Mouse (Mus musculus): ENCODE data around the gene Gm44511. TPM values are rescaled to one million over a fixed set of nuclear protein-coding genes. Genes with fewer than 3 reads are reported as not detected.

Gene Gm44511
- total RNA-seq, 1 experiment, result not detected

DNA sequence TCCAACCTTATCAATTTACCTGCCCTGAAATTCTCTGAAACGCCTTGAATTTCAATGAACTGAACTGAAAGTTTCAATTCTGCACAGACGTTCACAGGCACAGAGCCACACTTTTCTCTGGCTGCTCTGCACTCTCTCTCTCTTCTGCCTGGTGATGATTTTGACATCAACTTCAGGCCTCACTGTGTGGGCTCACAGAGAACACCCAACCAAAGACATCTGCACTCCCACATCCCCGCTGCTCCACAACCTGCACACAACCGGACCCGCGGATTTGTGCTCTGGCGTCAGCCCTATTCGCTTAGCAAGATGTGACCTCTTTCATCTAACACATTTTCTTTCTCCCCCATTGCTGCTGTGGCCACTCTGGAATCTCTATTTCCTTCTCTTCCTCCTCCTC, 18.0 kb upstream of the Gm44511 start:
- TF ChIP-seq ZC3H11A (IDR thresholded peaks at IDR 0.05; ENCODE audit: borderline replicate concordance, low read depth, low read length), result no peak
- TF ChIP-seq MAFK (IDR thresholded peaks at IDR 0.05; ENCODE audit: insufficient read depth, low read depth, low read length), result no peak
- TF ChIP-seq CHD2 (IDR thresholded peaks at IDR 0.05; ENCODE audit: low read depth, low read length), result no peak
- TF ChIP-seq HCFC1 (IDR thresholded peaks at IDR 0.05; ENCODE audit: borderline replicate concordance, insufficient read depth, low read length), result no peak
- no peak for TF ChIP-seq ZNF384 (IDR thresholded peaks at IDR 0.05; ENCODE audit: low read depth, low read length)
- Histone ChIP-seq H3K36me3 (ENCODE audit: control insufficient read depth, insufficient read depth, low read length, poor library complexity, severe bottlenecking) (no peaks in the 10 kb centered on the region), H3K9ac (ENCODE audit: insufficient read depth, low read depth, low read length, poor library complexity, severe bottlenecking) (peak overlapping the region; percentile 34; the same call in 1 of the 2 replicates), H3K4me3 (ENCODE audit: insufficient read depth in 1 of 2, low read depth in 1 of 2, low read length in 2 of 2, poor library complexity in 1 of 2, severe bottlenecking in 1 of 2) (peak overlapping the region in 1 of 2 experiments; percentile 72; a peak in 1 of 4 replicates), H3K4me1 (ENCODE audit: control insufficient read depth in 2 of 2, insufficient read depth in 2 of 2, low read length in 2 of 2, poor library complexity in 1 of 2) (peaks cover 0 to 5% of the 10 kb centered on the region in 2 experiments; a peak in 2 of 4 replicates), H3K9me3 (ENCODE audit: control insufficient read depth, insufficient read depth, low read depth, low read length) (no peaks in the 10 kb centered on the region), H3K27ac (ENCODE audit: insufficient read depth, low read depth, low read length, poor library complexity, severe bottlenecking) (no peak overlapping the region; the same call in 1 of the 2 replicates)
- DNase-seq (ENCODE audit: low read depth, low spot score), result no peak
- in situ Hi-C loops (cut with MboI; ENCODE audit: low sequenced_read_pairs in 2 of 2, unreplicated experiment in 2 of 2), result no loop called here

DNA sequence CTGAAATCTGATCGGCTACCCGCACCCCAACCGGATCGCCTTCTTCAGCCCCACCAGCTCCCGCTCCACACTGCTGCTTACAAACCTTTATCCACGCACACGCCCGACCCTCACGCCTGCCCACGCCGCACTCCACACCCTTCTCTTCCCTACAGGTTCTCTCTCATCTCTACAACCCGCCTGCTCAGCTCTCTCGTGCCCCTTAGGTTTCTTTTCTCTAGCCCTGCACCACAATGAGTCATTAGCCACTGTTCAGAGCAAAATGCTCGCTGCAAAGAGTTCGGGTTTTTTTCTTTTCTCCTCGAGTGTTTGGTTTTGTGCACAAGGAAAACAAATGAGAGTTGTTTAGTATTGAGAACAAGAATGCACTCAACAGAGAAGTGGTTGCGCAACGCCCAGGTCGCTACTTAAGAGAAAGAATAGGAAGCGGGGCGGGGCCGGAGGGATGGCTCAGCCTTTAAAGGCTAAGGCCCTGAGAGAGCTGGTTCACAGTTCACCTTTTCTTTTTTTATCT, 17.4 kb upstream of the Gm44511 start:
- H3K4me1 ChIP-seq (ENCODE audit: control insufficient read depth in 2 of 2, insufficient read depth in 2 of 2, low read length in 2 of 2, poor library complexity in 1 of 2), result peaks cover 0 to 5% of the 10 kb centered on the region in 2 experiments; a peak in 2 of 4 replicates
- DNase-seq (ENCODE audit: low read depth, low spot score), result peak; percentile 81
- no peaks in the 10 kb centered on the region for H3K9me3 ChIP-seq (ENCODE audit: control insufficient read depth, insufficient read depth, low read depth, low read length)
- in situ Hi-C loops (cut with MboI; ENCODE audit: low sequenced_read_pairs in 2 of 2, unreplicated experiment in 2 of 2), result no loop called here
- H3K36me3 ChIP-seq (ENCODE audit: control insufficient read depth, insufficient read depth, low read length, poor library complexity, severe bottlenecking), result no peaks in the 10 kb centered on the region
- TF ChIP-seq HCFC1 (IDR thresholded peaks at IDR 0.05; ENCODE audit: borderline replicate concordance, insufficient read depth, low read length) (0 out of 2 replicates have a peak, but pooled peaks have one; percentile 5), MAFK (IDR thresholded peaks at IDR 0.05; ENCODE audit: insufficient read depth, low read depth, low read length) (no peak), ZNF384 (IDR thresholded peaks at IDR 0.05; ENCODE audit: low read depth, low read length) (no peak), ZC3H11A (IDR thresholded peaks at IDR 0.05; ENCODE audit: borderline replicate concordance, low read depth, low read length) (no peak)
- peak overlapping the region; percentile 42 for H3K9ac ChIP-seq (ENCODE audit: insufficient read depth, low read depth, low read length, poor library complexity, severe bottlenecking)
- H3K27ac ChIP-seq (ENCODE audit: insufficient read depth, low read depth, low read length, poor library complexity, severe bottlenecking), result peak overlapping the region; percentile 35; the same call in 1 of the 2 replicates
- H3K4me3 ChIP-seq (ENCODE audit: insufficient read depth in 1 of 2, low read depth in 1 of 2, low read length in 2 of 2, poor library complexity in 1 of 2, severe bottlenecking in 1 of 2), result peak overlapping the region; percentile 56 to 72

DNA sequence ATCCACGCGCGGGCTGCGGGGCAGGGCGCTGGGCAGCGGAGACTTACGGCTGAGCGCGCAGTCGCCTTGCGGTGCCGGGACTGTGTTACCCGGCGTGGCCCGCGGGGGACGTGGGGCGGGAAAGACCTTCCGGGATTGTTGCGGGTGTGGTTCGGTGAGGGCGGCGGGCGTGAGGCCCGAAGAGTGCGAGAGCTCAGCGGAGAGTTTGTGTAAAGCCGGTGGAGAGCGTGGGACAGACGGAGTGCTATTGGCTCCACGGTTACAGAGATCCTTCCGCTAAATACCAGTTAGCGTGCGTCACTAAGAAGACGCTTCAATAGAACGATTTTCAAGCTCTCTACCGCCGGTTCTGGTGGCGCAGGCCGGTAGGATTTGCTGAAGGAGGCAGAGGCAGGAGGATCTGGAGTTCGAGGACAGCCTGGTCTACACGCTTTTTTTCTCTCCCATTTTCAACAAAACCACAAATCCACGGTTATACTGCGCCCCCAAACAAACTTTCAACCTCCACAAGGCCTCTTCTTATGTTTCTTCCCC, 16.9 kb upstream of the Gm44511 start:
- Histone ChIP-seq H3K9me3 (ENCODE audit: control insufficient read depth, insufficient read depth, low read depth, low read length) (no peaks in the 10 kb centered on the region), H3K36me3 (ENCODE audit: control insufficient read depth, insufficient read depth, low read length, poor library complexity, severe bottlenecking) (no peaks in the 10 kb centered on the region), H3K4me3 (ENCODE audit: insufficient read depth in 1 of 2, low read depth in 1 of 2, low read length in 2 of 2, poor library complexity in 1 of 2, severe bottlenecking in 1 of 2) (peak overlapping the region; percentile 80 to 85), H3K27ac (ENCODE audit: insufficient read depth, low read depth, low read length, poor library complexity, severe bottlenecking) (peak overlapping the region; percentile 35; the same call in 1 of the 2 replicates), H3K9ac (ENCODE audit: insufficient read depth, low read depth, low read length, poor library complexity, severe bottlenecking) (peak overlapping the region; percentile 81), H3K4me1 (ENCODE audit: control insufficient read depth in 2 of 2, insufficient read depth in 2 of 2, low read length in 2 of 2, poor library complexity in 1 of 2) (peaks cover 0 to 5% of the 10 kb centered on the region in 2 experiments; a peak in 2 of 4 replicates)
- DNase-seq (ENCODE audit: low read depth, low spot score), result peak; percentile 83
- in situ Hi-C loops (cut with MboI; ENCODE audit: low sequenced_read_pairs in 2 of 2, unreplicated experiment in 2 of 2), result no loop called here
- no peak for TF ChIP-seq ZNF384 (IDR thresholded peaks at IDR 0.05; ENCODE audit: low read depth, low read length)
- TF ChIP-seq MAFK (IDR thresholded peaks at IDR 0.05; ENCODE audit: insufficient read depth, low read depth, low read length), result peak; percentile 83
- TF ChIP-seq HCFC1 (IDR thresholded peaks at IDR 0.05; ENCODE audit: borderline replicate concordance, insufficient read depth, low read length), result 0 out of 2 replicates have a peak, but pooled peaks have one; percentile 7
- 0 out of 2 replicates have a peak, but pooled peaks have one; percentile 21 for TF ChIP-seq CHD2 (IDR thresholded peaks at IDR 0.05; ENCODE audit: low read depth, low read length)
- no peak for TF ChIP-seq ZC3H11A (IDR thresholded peaks at IDR 0.05; ENCODE audit: borderline replicate concordance, low read depth, low read length)

DNA sequence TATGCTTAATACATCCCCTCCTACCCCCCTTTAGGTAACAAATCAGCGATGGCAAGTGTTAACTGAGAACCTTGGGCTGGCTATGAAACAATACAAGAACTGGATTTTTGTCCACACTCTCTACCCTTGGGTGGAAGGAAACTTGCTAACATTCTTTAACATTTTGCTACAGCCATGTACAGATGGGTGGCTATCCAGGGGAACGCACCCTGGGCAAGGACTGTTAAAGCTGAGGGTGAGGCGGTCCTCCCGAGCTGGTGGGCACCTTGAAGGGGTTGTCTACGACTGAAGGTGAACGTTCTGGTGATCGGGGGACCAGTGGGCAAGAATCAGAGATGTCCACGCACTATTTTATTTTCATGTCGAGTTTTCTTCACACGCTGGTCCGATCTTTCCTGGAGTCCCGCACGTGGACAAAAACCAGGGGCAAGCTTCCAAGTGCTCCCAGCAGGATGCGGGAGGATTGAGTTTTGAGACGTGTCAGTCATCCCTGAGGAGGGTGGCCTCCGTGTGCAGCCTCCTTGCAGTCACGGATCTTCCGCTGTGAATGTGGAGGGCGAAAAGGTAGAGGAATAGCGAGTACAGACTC, 16.3 kb upstream of the Gm44511 start:
- no peak for DNase-seq (ENCODE audit: low read depth, low spot score)
- TF ChIP-seq ZC3H11A (IDR thresholded peaks at IDR 0.05; ENCODE audit: borderline replicate concordance, low read depth, low read length) (no peak), MAFK (IDR thresholded peaks at IDR 0.05; ENCODE audit: insufficient read depth, low read depth, low read length) (no peak), HCFC1 (IDR thresholded peaks at IDR 0.05; ENCODE audit: borderline replicate concordance, insufficient read depth, low read length) (no peak), ZNF384 (IDR thresholded peaks at IDR 0.05; ENCODE audit: low read depth, low read length) (no peak), CHD2 (IDR thresholded peaks at IDR 0.05; ENCODE audit: low read depth, low read length) (no peak)
- Histone ChIP-seq H3K4me1 (ENCODE audit: control insufficient read depth in 2 of 2, insufficient read depth in 2 of 2, low read length in 2 of 2, poor library complexity in 1 of 2) (peaks cover 0 to 5% of the 10 kb centered on the region in 2 experiments; a peak in 2 of 4 replicates), H3K36me3 (ENCODE audit: control insufficient read depth, insufficient read depth, low read length, poor library complexity, severe bottlenecking) (no peaks in the 10 kb centered on the region), H3K9ac (ENCODE audit: insufficient read depth, low read depth, low read length, poor library complexity, severe bottlenecking) (peak overlapping the region; percentile 81), H3K9me3 (ENCODE audit: control insufficient read depth, insufficient read depth, low read depth, low read length) (no peaks in the 10 kb centered on the region), H3K4me3 (ENCODE audit: insufficient read depth in 1 of 2, low read depth in 1 of 2, low read length in 2 of 2, poor library complexity in 1 of 2, severe bottlenecking in 1 of 2) (peak overlapping the region; percentile 80 to 85), H3K27ac (ENCODE audit: insufficient read depth, low read depth, low read length, poor library complexity, severe bottlenecking) (no peak overlapping the region)
- in situ Hi-C loops (cut with MboI; ENCODE audit: low sequenced_read_pairs in 2 of 2, unreplicated experiment in 2 of 2), result no loop called here
